Mouse (Mus musculus) ES-E14 (cell line): Measurements from ENCODE around the gene Fibin.

Source experiments
- CHD2 ChIP-seq: IDR thresholded peaks from 2 replicates; pipeline ENCODE4 v1.6.1; 2014; ENCODE audit warnings: mild to moderate bottlenecking, low read depth, low read length, inconsistent platforms
- HCFC1 ChIP-seq: IDR thresholded peaks from 2 replicates; pipeline ENCODE4 v1.6.1; 2012; ENCODE audit warnings: low read length, inconsistent platforms, borderline replicate concordance; ENCODE audit not compliant: insufficient read depth
- MAFK ChIP-seq: IDR thresholded peaks from 2 replicates; pipeline ENCODE4 v1.6.1; 2014; ENCODE audit warnings: mild to moderate bottlenecking, low read depth, low read length, inconsistent platforms; ENCODE audit not compliant: insufficient read depth
- ZC3H11A ChIP-seq: IDR thresholded peaks from 2 replicates; pipeline ENCODE4 v1.6.1; 2012; ENCODE audit warnings: low read depth, mild to moderate bottlenecking, inconsistent platforms, low read length, borderline replicate concordance

DNA sequence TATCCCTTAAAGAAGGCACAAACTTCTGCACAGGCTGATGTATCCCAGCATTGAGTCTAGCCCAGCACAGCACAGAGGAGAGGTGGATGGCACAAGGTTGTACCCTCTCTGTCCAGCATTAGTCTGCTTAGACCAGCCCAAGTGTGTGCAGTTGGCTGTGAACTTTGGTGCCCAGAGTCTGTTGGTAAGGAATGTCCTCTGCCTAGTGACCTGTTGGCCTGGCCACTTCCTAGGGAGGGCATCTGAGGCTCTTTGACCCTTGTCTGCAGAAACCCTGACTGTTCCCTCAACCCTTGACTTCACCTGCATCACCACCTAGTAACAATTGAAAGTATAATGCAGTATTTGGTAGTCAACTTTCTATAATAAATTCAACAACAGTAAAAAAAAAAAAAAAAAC, 2.4 kb upstream of the Fibin start:
- no peak for TF ChIP-seq ZC3H11A
- no peak for TF ChIP-seq CHD2
- TF ChIP-seq HCFC1 = no peak
- no peak for TF ChIP-seq MAFK
